Mouse (Mus musculus): ENCODE measurements around the gene Spop.

GRCm38 (mm10) chr11:95494374-95494773, 80.5 kb downstream of the Spop start:
- TF ChIP-seq EP300 (IDR thresholded peaks at IDR 0.05) (no peak), CTCF (IDR thresholded peaks at IDR 0.05) (no peak)

All from lung, postnatal 0 days (tissue).